In the genomic region with DNA sequence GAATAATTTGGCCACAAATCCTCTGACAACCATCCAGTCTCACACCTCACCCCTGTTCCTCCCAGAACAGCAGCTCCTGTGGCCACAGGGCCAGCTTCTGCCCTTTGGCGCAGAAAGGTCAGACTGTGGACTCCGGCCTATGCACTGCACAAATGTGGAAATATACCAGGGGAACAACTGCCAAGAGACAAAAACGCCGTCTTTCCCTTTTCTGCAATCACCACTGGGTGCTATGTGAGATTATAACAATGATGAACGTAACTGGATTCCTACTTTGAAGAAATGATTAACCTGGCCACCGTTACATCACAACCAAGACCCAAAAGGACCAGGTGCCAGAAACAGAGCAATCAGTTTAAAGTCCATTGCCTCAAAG, we compare ENCODE assay signal across 13 mouse cellular contexts.
DNase-seq lines count a peak whose midpoint lies in the region; ATAC-seq and TF ChIP-seq lines count a peak whose summit lies in the region.
"Had no signal": no experiment of that assay in that cellular context is flagged by ENCODE, and none has a peak within 500 bp of the region (broad histone marks: within the 10 kb centered on the region; RNA-seq: fewer than 3 reads in every experiment).

No protein-coding gene starts in this region.

- intact Hi-C loops in gastrocnemius, postnatal 14 days (cut with DNase I; ENCODE audit: low total_unique reads): no loop called here

- H3K36me3 ChIP-seq in limb, embryonic 13.5 days: no peaks in the 10 kb centered on the region
- H3K36me3 ChIP-seq in limb, embryonic 10.5 days: no peaks in the 10 kb centered on the region
- no peaks in the 10 kb centered on the region for H3K36me3 ChIP-seq in forebrain, postnatal 0 days (ENCODE audit: insufficient read depth)
- no peaks in the 10 kb centered on the region for H3K36me3 ChIP-seq in kidney, embryonic 15.5 days
- H3K36me3 ChIP-seq in neural tube, embryonic 12.5 days: no peaks in the 10 kb centered on the region
- H3K36me3 ChIP-seq: intestine, embryonic 15.5 days had no signal

- peaks cover 33% of the 10 kb centered on the region for H3K4me1 ChIP-seq in limb, embryonic 13.5 days
- H3K4me1 ChIP-seq in limb, embryonic 10.5 days: peaks cover 40% of the 10 kb centered on the region
- H3K4me1 ChIP-seq in forebrain, postnatal 0 days (ENCODE audit: insufficient read depth): peaks cover 39% of the 10 kb centered on the region
- peaks cover 27% of the 10 kb centered on the region for H3K4me1 ChIP-seq in kidney, embryonic 15.5 days
- peaks cover 45% of the 10 kb centered on the region for H3K4me1 ChIP-seq in neural tube, embryonic 12.5 days

- H3K27ac ChIP-seq in limb, embryonic 13.5 days: no peak overlapping the region
- H3K27ac ChIP-seq in limb, embryonic 10.5 days: no peak overlapping the region
- 0 out of 2 replicates have a peak overlapping the region, but pooled peaks have one; percentile 57 for H3K27ac ChIP-seq in forebrain, postnatal 0 days (ENCODE audit: low read depth, low read length)
- H3K27ac ChIP-seq in kidney, embryonic 15.5 days: no peak overlapping the region
- no peak overlapping the region for H3K27ac ChIP-seq in neural tube, embryonic 12.5 days
- H3K27ac ChIP-seq: intestine, embryonic 15.5 days; liver, embryonic 14.5 days; macrophage; stomach, postnatal 0 days had no signal

- peak overlapping the region; percentile 58; the same call in 1 of the 2 replicates for H3K4me2 ChIP-seq in limb, embryonic 13.5 days (replicated peaks)
- H3K4me2 ChIP-seq in forebrain, postnatal 0 days (ENCODE audit: low read depth): peak overlapping the region; percentile 66
- H3K4me2 ChIP-seq in kidney, embryonic 15.5 days: peak overlapping the region; percentile 46; the same call in 1 of the 2 replicates
- H3K4me2 ChIP-seq in neural tube, embryonic 12.5 days (replicated peaks): peak overlapping the region; percentile 65

- WGBS in limb, embryonic 13.5 days: 85% methylated on average over 6 of the region's 6 CpGs
- 93% methylated on average over 6 of the region's 6 CpGs for WGBS in limb, embryonic 10.5 days
- 88% methylated on average over 6 of the region's 6 CpGs for WGBS in forebrain, postnatal 0 days
- WGBS in kidney, embryonic 15.5 days: 82% methylated on average over 6 of the region's 6 CpGs
- WGBS in neural tube, embryonic 12.5 days: 84% methylated on average over 6 of the region's 6 CpGs

- no peak overlapping the region for H3K9ac ChIP-seq in limb, embryonic 13.5 days
- peak overlapping the region; percentile 53; the same call in 1 of the 2 replicates for H3K9ac ChIP-seq in forebrain, postnatal 0 days
- H3K9ac ChIP-seq in kidney, embryonic 15.5 days: no peak overlapping the region
- peak overlapping the region; percentile 42; the same call in 1 of the 2 replicates for H3K9ac ChIP-seq in neural tube, embryonic 12.5 days
- H3K9ac ChIP-seq: intestine, embryonic 15.5 days; liver, embryonic 14.5 days had no signal

- no peak for DNase-seq in limb, embryonic 10.5 days (ENCODE audit: low spot score)
- no peak for DNase-seq in forebrain, postnatal 0 days
- DNase-seq in urinary bladder, postnatal 10 days (ENCODE audit: low spot score): no peak
- DNase-seq in gastrocnemius, postnatal 14 days: no peak
- DNase-seq in spleen, adult 12 weeks (ENCODE audit: low spot score): no peak

- no peak for TF ChIP-seq CTCF in forebrain, postnatal 0 days (IDR thresholded peaks at IDR 0.05; ENCODE audit: low read depth)

- no peak overlapping the region for H3K4me3 ChIP-seq in limb, embryonic 13.5 days
- H3K4me3 ChIP-seq in limb, embryonic 10.5 days: no peak overlapping the region
- peak overlapping the region; percentile 38 for H3K4me3 ChIP-seq in forebrain, postnatal 0 days (ENCODE audit: low read depth, low read length)
- H3K4me3 ChIP-seq in kidney, embryonic 15.5 days (replicated peaks): no peak overlapping the region
- H3K4me3 ChIP-seq in neural tube, embryonic 12.5 days: no peak overlapping the region
- H3K4me3 ChIP-seq: intestine, embryonic 15.5 days had no signal

- no peak for ATAC-seq in limb, embryonic 13.5 days (ENCODE audit: low FRiP score, low read depth)
- ATAC-seq in forebrain, postnatal 0 days: no peak
- ATAC-seq in kidney, embryonic 15.5 days (replicated peaks; ENCODE audit: low FRiP score): no peak
- no peak for ATAC-seq in neural tube, embryonic 12.5 days (ENCODE audit: low FRiP score, low read depth)
- ATAC-seq: CD4-positive, CD25-positive, alpha-beta regulatory T cell, adult 4 months; intestine, embryonic 15.5 days had no signal

- H3K9me3 ChIP-seq in limb, embryonic 13.5 days: no peaks in the 10 kb centered on the region
- no peaks in the 10 kb centered on the region for H3K9me3 ChIP-seq in limb, embryonic 10.5 days (replicated peaks)
- no peaks in the 10 kb centered on the region for H3K9me3 ChIP-seq in forebrain, postnatal 0 days (ENCODE audit: low read length)
- no peaks in the 10 kb centered on the region for H3K9me3 ChIP-seq in kidney, embryonic 15.5 days (replicated peaks)
- H3K9me3 ChIP-seq in neural tube, embryonic 12.5 days: no peaks in the 10 kb centered on the region
- H3K9me3 ChIP-seq: intestine, embryonic 15.5 days had no signal

- H3K27me3 ChIP-seq in limb, embryonic 13.5 days: peaks cover 3% of the 10 kb centered on the region; the same call in 1 of the 2 replicates
- 0 out of 2 replicates have a peak, but pooled peaks cover 5% of the 10 kb centered on the region for H3K27me3 ChIP-seq in limb, embryonic 10.5 days (ENCODE audit: low read depth, poor library complexity, severe bottlenecking)
- no peaks in the 10 kb centered on the region for H3K27me3 ChIP-seq in forebrain, postnatal 0 days (ENCODE audit: insufficient read depth, low read length)
- peaks cover 7% of the 10 kb centered on the region for H3K27me3 ChIP-seq in kidney, embryonic 15.5 days
- peaks cover 5% of the 10 kb centered on the region; the same call in 1 of the 2 replicates for H3K27me3 ChIP-seq in neural tube, embryonic 12.5 days (replicated peaks)
- H3K27me3 ChIP-seq: intestine, embryonic 15.5 days had no signal

Comparison
In these comparisons a context has a peak if more than half of its experiments do, and no peak if none do; other contexts are left out.
1. H3K9ac ChIP-seq: peak in forebrain, postnatal 0 days (single experiment) and neural tube, embryonic 12.5 days (single experiment); none in limb, embryonic 13.5 days (single experiment) and kidney, embryonic 15.5 days (single experiment).
2. Peak in every context shown above with its lines, with median percentiles within 50 percentile points of each other: H3K4me2 ChIP-seq.